In the genomic region with DNA sequence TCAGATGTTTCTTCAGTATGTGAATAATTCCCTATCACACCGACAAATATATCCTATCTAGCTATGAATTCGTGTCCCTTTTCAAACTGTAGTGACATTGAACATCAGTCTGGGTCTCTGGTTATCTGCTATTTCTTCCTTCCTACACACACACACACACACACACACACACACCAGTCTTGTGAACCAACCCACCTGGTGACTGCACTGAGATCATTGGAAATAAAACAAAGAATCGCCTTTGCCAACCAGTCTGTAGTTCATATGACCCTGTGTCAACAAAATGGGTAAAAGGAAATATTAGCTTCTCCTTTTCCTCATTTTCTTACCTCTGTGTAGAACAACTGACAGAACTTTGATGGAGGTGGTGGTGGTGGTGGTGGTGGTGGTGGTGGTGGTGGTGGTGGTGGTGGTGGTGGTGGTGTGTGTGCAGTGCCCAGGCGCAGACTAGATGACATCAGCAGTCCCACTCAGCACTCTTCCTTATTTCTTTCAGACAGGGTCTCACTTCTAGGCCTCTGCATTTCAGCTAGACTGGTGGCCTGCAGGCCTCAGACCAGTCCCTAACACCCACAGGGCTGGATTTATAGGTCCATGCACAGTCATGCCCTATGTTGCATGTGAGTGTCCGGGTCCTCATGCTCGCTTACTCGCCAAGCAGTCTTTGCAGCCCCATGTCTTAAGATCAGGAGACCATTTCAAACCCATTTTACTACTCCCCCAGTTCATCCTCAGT, we compare ENCODE assay signal across 25 mouse cellular contexts.
DNase-seq lines count a peak whose midpoint lies in the region; ATAC-seq and TF ChIP-seq lines count a peak whose summit lies in the region.
"Had no signal": no experiment of that assay in that cellular context is flagged by ENCODE, and none has a peak within 500 bp of the region (broad histone marks: within the 10 kb centered on the region; RNA-seq: fewer than 3 reads in every experiment).

No protein-coding gene starts in this region.

- H3K9ac ChIP-seq in intestine, embryonic 14.5 days (ENCODE audit: low read length): no peak overlapping the region
- no peak overlapping the region for H3K9ac ChIP-seq in intestine, embryonic 16.5 days (ENCODE audit: low read depth, low read length)
- H3K9ac ChIP-seq in CH12.LX (ENCODE audit: insufficient read depth, low read depth): no peak overlapping the region
- H3K9ac ChIP-seq: forebrain, embryonic 13.5 days; heart, embryonic 15.5 days; liver, postnatal 0 days had no signal

- peaks cover 24% of the 10 kb centered on the region for H3K4me1 ChIP-seq in intestine, embryonic 14.5 days (replicated peaks; ENCODE audit: control insufficient read depth, insufficient read depth, low read length)
- peaks cover 19% of the 10 kb centered on the region for H3K4me1 ChIP-seq in intestine, embryonic 16.5 days (ENCODE audit: control insufficient read depth, insufficient read depth, low read length)
- H3K4me1 ChIP-seq in CH12.LX (ENCODE audit: control insufficient read depth in 1 of 2, insufficient read depth in 2 of 2): peaks cover 0 to 50% of the 10 kb centered on the region in 2 experiments; a peak in 2 of 4 replicates
- H3K4me1 ChIP-seq in olfactory bulb, adult 2 months (ENCODE audit: control insufficient read depth, insufficient read depth, low read length): peaks cover 25% of the 10 kb centered on the region
- peaks cover 9% of the 10 kb centered on the region for H3K4me1 ChIP-seq in lung, adult 2 months (ENCODE audit: control insufficient read depth, insufficient read depth, low read length)

- no peaks in the 10 kb centered on the region for H3K27me3 ChIP-seq in intestine, embryonic 14.5 days (replicated peaks; ENCODE audit: control insufficient read depth, insufficient read depth, low read length)
- H3K27me3 ChIP-seq in intestine, embryonic 16.5 days (replicated peaks; ENCODE audit: control insufficient read depth, insufficient read depth, low read length): no peaks in the 10 kb centered on the region
- H3K27me3 ChIP-seq in CH12.LX (replicated peaks): no peaks in the 10 kb centered on the region
- H3K27me3 ChIP-seq: forebrain, embryonic 13.5 days; heart, embryonic 15.5 days; megakaryocyte, embryonic 14.5 days; Patski had no signal

- no peak for ATAC-seq in intestine, embryonic 14.5 days (replicated peaks; ENCODE audit: low FRiP score, low TSS enrichment, low read depth)
- no peak for ATAC-seq in intestine, embryonic 16.5 days
- ATAC-seq in erythroblast, adult 5-6 weeks (replicated peaks; ENCODE audit: low FRiP score, poor library complexity, severe bottlenecking): peak; percentile 38; the same call in 1 of the 2 replicates
- ATAC-seq: forebrain, embryonic 13.5 days; inflammation-experienced regulatory T-cells, adult 6 months; liver, postnatal 0 days; Patski had no signal

- 93% methylated on average over 7 of the region's 7 CpGs for WGBS in intestine, embryonic 14.5 days
- 91% methylated on average over 7 of the region's 7 CpGs for WGBS in intestine, embryonic 16.5 days
- 87% methylated on average over 7 of the region's 7 CpGs for WGBS in olfactory bulb, adult 2 months
- 88% methylated on average over 7 of the region's 7 CpGs for WGBS in lung, adult 2 months

- in situ Hi-C loops in CH12.LX (cut with MboI; ENCODE audit: low pct_ligation_motif_present, low pct_unique_long_range_greater_than_20kb, low sequenced_read_pairs): no loop called here

- no peak overlapping the region for H3K4me2 ChIP-seq in intestine, embryonic 14.5 days (ENCODE audit: low read length)
- H3K4me2 ChIP-seq in intestine, embryonic 16.5 days (ENCODE audit: low read depth, low read length): no peak overlapping the region
- no peak overlapping the region for H3K4me2 ChIP-seq in CH12.LX (ENCODE audit: insufficient read depth, low read depth, poor library complexity, severe bottlenecking)
- H3K4me2 ChIP-seq: forebrain, embryonic 13.5 days; heart, embryonic 15.5 days had no signal

- dilution Hi-C loops in CH12.LX (cut with MboI; ENCODE audit: extremely low pct_ligation_motif_present, extremely low pct_unique_long_range_greater_than_20kb, low sequenced_read_pairs): no loop called here

- TF ChIP-seq EP300 in CH12.LX (IDR thresholded peaks at IDR 0.05; ENCODE audit: low read length): no peak

- TF ChIP-seq RAD21 in CH12.LX (IDR thresholded peaks at IDR 0.05; ENCODE audit: low read depth, low read length): no peak

- H3K4me3 ChIP-seq in intestine, embryonic 14.5 days (ENCODE audit: low read depth, low read length): no peak overlapping the region
- H3K4me3 ChIP-seq in intestine, embryonic 16.5 days (ENCODE audit: low read length): no peak overlapping the region
- H3K4me3 ChIP-seq in CH12.LX (replicated peaks in 1 of 3; ENCODE audit: low read depth in 2 of 3, low read length in 2 of 3, poor library complexity in 1 of 3): no peak overlapping the region
- H3K4me3 ChIP-seq in olfactory bulb, adult 2 months (ENCODE audit: insufficient read depth, low read depth, low read length): no peak overlapping the region
- H3K4me3 ChIP-seq in lung, adult 2 months (replicated peaks; ENCODE audit: extremely low read depth, low read depth, low read length): no peak overlapping the region
- H3K4me3 ChIP-seq: embryonic facial prominence, embryonic 10.5 days; forebrain, embryonic 13.5 days; heart, embryonic 15.5 days; left cerebral cortex, adult 2 months; megakaryocyte, embryonic 14.5 days; myocyte had no signal

- no peaks in the 10 kb centered on the region for H3K79me2 ChIP-seq in CH12.LX (replicated peaks; ENCODE audit: control insufficient read depth, extremely low read depth, insufficient read depth, poor library complexity, severe bottlenecking)

- 0 out of 2 replicates have a peak, but pooled peaks have one; percentile 17 for TF ChIP-seq POLR2A in CH12.LX (IDR thresholded peaks at IDR 0.05; ENCODE audit: low read depth, low read length)
- TF ChIP-seq POLR2A in olfactory bulb, adult 2 months (IDR thresholded peaks at IDR 0.05; ENCODE audit: insufficient read depth, low read depth, low read length): no peak
- no peak for TF ChIP-seq POLR2A in lung, adult 2 months (IDR thresholded peaks at IDR 0.05; ENCODE audit: borderline replicate concordance, extremely low read depth, low read depth, low read length)

- no peak overlapping the region for H3K27ac ChIP-seq in intestine, embryonic 14.5 days (ENCODE audit: low read depth)
- H3K27ac ChIP-seq in intestine, embryonic 16.5 days (ENCODE audit: low read length): no peak overlapping the region
- H3K27ac ChIP-seq in CH12.LX (ENCODE audit: insufficient read depth, low read depth): no peak overlapping the region
- H3K27ac ChIP-seq in olfactory bulb, adult 2 months (ENCODE audit: insufficient read depth, low read depth, low read length): peak overlapping the region; percentile 49; the same call in 1 of the 2 replicates
- H3K27ac ChIP-seq: embryonic facial prominence, embryonic 10.5 days; forebrain, embryonic 13.5 days had no signal

- TF ChIP-seq CTCF in CH12.LX (conservative IDR thresholded peaks at IDR 0.05 in 1 of 2, IDR thresholded peaks at IDR 0.05 in 1 of 2; ENCODE audit: low read depth in 2 of 2, low read length in 2 of 2): no peak
- no peak for TF ChIP-seq CTCF in olfactory bulb, adult 2 months (IDR thresholded peaks at IDR 0.05; ENCODE audit: insufficient read depth, low read depth, low read length)
- TF ChIP-seq CTCF in lung, adult 2 months (IDR thresholded peaks at IDR 0.05; ENCODE audit: insufficient read depth, low read length): no peak

- peaks cover 42% of the 10 kb centered on the region for H3K36me3 ChIP-seq in intestine, embryonic 14.5 days (ENCODE audit: control insufficient read depth, insufficient read depth, low read length)
- no peaks in the 10 kb centered on the region for H3K36me3 ChIP-seq in intestine, embryonic 16.5 days (ENCODE audit: control insufficient read depth, insufficient read depth, low read length)
- peaks cover 36 to 78% of the 10 kb centered on the region in 2 experiments for H3K36me3 ChIP-seq in CH12.LX (replicated peaks in 1 of 2; ENCODE audit: control insufficient read depth in 1 of 2, insufficient read depth in 1 of 2, low read length in 1 of 2)

- no peaks in the 10 kb centered on the region for H3K9me3 ChIP-seq in intestine, embryonic 14.5 days (ENCODE audit: control insufficient read depth, low read length)
- no peaks in the 10 kb centered on the region for H3K9me3 ChIP-seq in intestine, embryonic 16.5 days (ENCODE audit: control insufficient read depth, low read length)
- H3K9me3 ChIP-seq in CH12.LX (replicated peaks; ENCODE audit: low read length): no peaks in the 10 kb centered on the region
- H3K9me3 ChIP-seq: embryonic facial prominence, embryonic 10.5 days; forebrain, embryonic 13.5 days; heart, embryonic 15.5 days; megakaryocyte, embryonic 14.5 days had no signal

- DNase-seq in intestine, embryonic 14.5 days (ENCODE audit: low spot score): peak; percentile 48
- no peak for DNase-seq in CH12.LX (ENCODE audit: extremely low read depth)
- no peak for DNase-seq in embryo, embryonic 10 days (ENCODE audit: low spot score)
- no peak for DNase-seq in lung, adult 2 months
- DNase-seq: adrenal gland, adult 8-10 months; cerebellum, postnatal 25 days; heart, postnatal 4 days; kidney, adult 9 months; kidney, postnatal 36 days; liver, postnatal 0 days; lung, postnatal 14 days; midbrain, embryonic 14.5 days; right cerebral cortex, postnatal 4 days; thymus, postnatal 36 days had no signal

TF ChIP-seq in CH12.LX, 34 proteins besides CTCF, POLR2A, EP300 and RAD21:
- TF ChIP-seq IRF4 (IDR thresholded peaks at IDR 0.05; ENCODE audit: low read depth, low read length) (no peak), MXI1 (IDR thresholded peaks at IDR 0.05; ENCODE audit: low read depth, low read length) (no peak), USF1 (IDR thresholded peaks at IDR 0.05; ENCODE audit: low read depth, low read length) (no peak), HCFC1 (IDR thresholded peaks at IDR 0.05; ENCODE audit: low read depth, low read length) (no peak), UBTF (IDR thresholded peaks at IDR 0.05; ENCODE audit: low read depth, low read length) (no peak), MAZ (IDR thresholded peaks at IDR 0.05; ENCODE audit: low read depth, low read length) (no peak), PAX5 (IDR thresholded peaks at IDR 0.05; ENCODE audit: low read length) (no peak), SMC3 (IDR thresholded peaks at IDR 0.05; ENCODE audit: low read depth, low read length) (no peak), POLR2AphosphoS2 (IDR thresholded peaks at IDR 0.05; ENCODE audit: low read depth, low read length) (no peak)
